Mouse (Mus musculus): ENCODE results near the gene Saal1. TPM values are rescaled to one million over a fixed set of nuclear protein-coding genes. Genes with fewer than 3 reads are reported as not detected.

Saal1 gene
- total RNA-seq, 1 experiment, result 15.6 TPM

DNA sequence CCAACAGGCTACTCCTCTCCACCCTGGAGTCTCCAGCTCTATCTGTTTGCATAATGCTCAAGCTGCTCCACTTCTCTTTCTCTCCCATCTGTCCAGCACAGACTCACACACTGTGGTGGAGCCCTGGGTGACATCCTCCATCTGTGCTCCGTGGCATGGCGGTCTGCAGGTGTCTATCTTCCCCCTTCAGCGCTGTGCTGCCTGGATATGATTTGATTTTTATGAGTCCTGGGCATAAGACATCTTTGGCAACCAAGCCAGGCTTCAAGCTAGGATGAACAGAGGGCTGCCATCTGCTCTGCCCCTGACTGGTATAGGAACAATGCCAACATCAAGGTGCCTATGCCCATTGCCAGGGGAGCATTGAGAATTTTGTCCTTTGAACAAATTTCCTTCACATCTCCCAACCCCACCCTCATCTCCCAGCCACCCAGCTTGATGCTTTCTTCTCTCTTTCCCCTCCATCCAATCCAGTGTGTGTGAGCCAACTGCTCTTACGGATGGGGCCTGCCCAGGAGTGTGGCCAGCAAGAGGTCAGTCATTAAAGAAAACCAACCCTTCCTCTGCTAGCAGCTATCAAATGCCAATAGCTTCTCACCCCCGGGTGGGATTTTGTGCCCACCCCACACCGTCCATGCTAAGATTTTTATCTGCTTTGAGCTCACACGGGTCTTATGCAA lies 8.3 kb upstream of the Saal1 start:
- H3K9ac ChIP-seq (ENCODE audit: insufficient read depth, low read depth, low read length, poor library complexity, severe bottlenecking), result no peak overlapping the region
- no peak overlapping the region for H3K4me3 ChIP-seq (ENCODE audit: insufficient read depth in 1 of 2, low read depth in 1 of 2, low read length in 2 of 2, poor library complexity in 1 of 2, severe bottlenecking in 1 of 2)
- H3K9me3 ChIP-seq (ENCODE audit: control insufficient read depth, insufficient read depth, low read depth, low read length), result no peaks in the 10 kb centered on the region
- H3K36me3 ChIP-seq (ENCODE audit: control insufficient read depth, insufficient read depth, low read length, poor library complexity, severe bottlenecking), result no peaks in the 10 kb centered on the region
- H3K4me1 ChIP-seq (ENCODE audit: control insufficient read depth in 2 of 2, insufficient read depth in 2 of 2, low read length in 2 of 2, poor library complexity in 1 of 2), result no peaks in the 10 kb centered on the region
- H3K27ac ChIP-seq (ENCODE audit: insufficient read depth, low read depth, low read length, poor library complexity, severe bottlenecking), result no peak overlapping the region
- in situ Hi-C loops (cut with MboI; ENCODE audit: low sequenced_read_pairs in 2 of 2, unreplicated experiment in 2 of 2), result no loop called here
- no peak for DNase-seq (ENCODE audit: low read depth, low spot score)
- TF ChIP-seq ZNF384 (IDR thresholded peaks at IDR 0.05; ENCODE audit: low read depth, low read length) (no peak), CHD2 (IDR thresholded peaks at IDR 0.05; ENCODE audit: low read depth, low read length) (no peak), MAFK (IDR thresholded peaks at IDR 0.05; ENCODE audit: insufficient read depth, low read depth, low read length) (no peak), HCFC1 (IDR thresholded peaks at IDR 0.05; ENCODE audit: borderline replicate concordance, insufficient read depth, low read length) (no peak), ZC3H11A (IDR thresholded peaks at IDR 0.05; ENCODE audit: borderline replicate concordance, low read depth, low read length) (no peak)

GRCm38 (mm10) chr7:46716897-46717296 lies 6.4 kb upstream of the Saal1 start:
- DNase-seq (ENCODE audit: low read depth, low spot score), result no peak
- no peak overlapping the region for H3K9ac ChIP-seq (ENCODE audit: insufficient read depth, low read depth, low read length, poor library complexity, severe bottlenecking)
- TF ChIP-seq MAFK (IDR thresholded peaks at IDR 0.05; ENCODE audit: insufficient read depth, low read depth, low read length), result no peak
- no peak for TF ChIP-seq ZC3H11A (IDR thresholded peaks at IDR 0.05; ENCODE audit: borderline replicate concordance, low read depth, low read length)
- no peak for TF ChIP-seq HCFC1 (IDR thresholded peaks at IDR 0.05; ENCODE audit: borderline replicate concordance, insufficient read depth, low read length)
- TF ChIP-seq ZNF384 (IDR thresholded peaks at IDR 0.05; ENCODE audit: low read depth, low read length), result no peak
- TF ChIP-seq CHD2 (IDR thresholded peaks at IDR 0.05; ENCODE audit: low read depth, low read length), result no peak
- no peak overlapping the region for H3K4me3 ChIP-seq (ENCODE audit: insufficient read depth in 1 of 2, low read depth in 1 of 2, low read length in 2 of 2, poor library complexity in 1 of 2, severe bottlenecking in 1 of 2)
- no peaks in the 10 kb centered on the region for H3K4me1 ChIP-seq (ENCODE audit: control insufficient read depth in 2 of 2, insufficient read depth in 2 of 2, low read length in 2 of 2, poor library complexity in 1 of 2)
- H3K36me3 ChIP-seq (ENCODE audit: control insufficient read depth, insufficient read depth, low read length, poor library complexity, severe bottlenecking), result no peaks in the 10 kb centered on the region
- no peak overlapping the region for H3K27ac ChIP-seq (ENCODE audit: insufficient read depth, low read depth, low read length, poor library complexity, severe bottlenecking)
- H3K9me3 ChIP-seq (ENCODE audit: control insufficient read depth, insufficient read depth, low read depth, low read length), result no peaks in the 10 kb centered on the region
- in situ Hi-C loops (cut with MboI; ENCODE audit: low sequenced_read_pairs in 2 of 2, unreplicated experiment in 2 of 2), result no loop called here

- H3K9ac ChIP-seq (ENCODE audit: insufficient read depth, low read depth, low read length, poor library complexity, severe bottlenecking), result no peak within 1 kb of the TSS
- H3K27ac ChIP-seq (ENCODE audit: insufficient read depth, low read depth, low read length, poor library complexity, severe bottlenecking), result no peak within 1 kb of the TSS
- no peak for TF ChIP-seq HCFC1 (IDR thresholded peaks at IDR 0.05; ENCODE audit: borderline replicate concordance, insufficient read depth, low read length)
- in situ Hi-C loops (cut with MboI; ENCODE audit: low sequenced_read_pairs in 2 of 2, unreplicated experiment in 2 of 2), result no loop called here
- DNase-seq (ENCODE audit: low read depth, low spot score), result no peak
- no peaks in the 10 kb centered on the region for H3K36me3 ChIP-seq (ENCODE audit: control insufficient read depth, insufficient read depth, low read length, poor library complexity, severe bottlenecking)
- no peak within 1 kb of the TSS for H3K4me3 ChIP-seq (ENCODE audit: insufficient read depth in 1 of 2, low read depth in 1 of 2, low read length in 2 of 2, poor library complexity in 1 of 2, severe bottlenecking in 1 of 2)
- no peaks in the 10 kb centered on the region for H3K4me1 ChIP-seq (ENCODE audit: control insufficient read depth in 2 of 2, insufficient read depth in 2 of 2, low read length in 2 of 2, poor library complexity in 1 of 2)
- no peaks in the 10 kb centered on the region for H3K9me3 ChIP-seq (ENCODE audit: control insufficient read depth, insufficient read depth, low read depth, low read length)
Measured at GRCm38 (mm10) chr7:46715600-46715999, 5.1 kb upstream of the Saal1 start, which contains the start of gene Saa3. TSS of gene Saa3 (minus strand) at chr7:46715700.

- in situ Hi-C loops (cut with MboI; ENCODE audit: low sequenced_read_pairs in 2 of 2, unreplicated experiment in 2 of 2), result no loop called here
- no peaks in the 10 kb centered on the region for H3K9me3 ChIP-seq (ENCODE audit: control insufficient read depth, insufficient read depth, low read depth, low read length)
- no peak overlapping the region for H3K4me3 ChIP-seq (ENCODE audit: insufficient read depth in 1 of 2, low read depth in 1 of 2, low read length in 2 of 2, poor library complexity in 1 of 2, severe bottlenecking in 1 of 2)
- peak; percentile 78 for DNase-seq (ENCODE audit: low read depth, low spot score)
- no peaks in the 10 kb centered on the region for H3K4me1 ChIP-seq (ENCODE audit: control insufficient read depth in 2 of 2, insufficient read depth in 2 of 2, low read length in 2 of 2, poor library complexity in 1 of 2)
- H3K9ac ChIP-seq (ENCODE audit: insufficient read depth, low read depth, low read length, poor library complexity, severe bottlenecking), result no peak overlapping the region
- TF ChIP-seq ZC3H11A (IDR thresholded peaks at IDR 0.05; ENCODE audit: borderline replicate concordance, low read depth, low read length) (peak; percentile 56; the same call in 1 of the 2 replicates), MAFK (IDR thresholded peaks at IDR 0.05; ENCODE audit: insufficient read depth, low read depth, low read length) (no peak)
- no peak overlapping the region for H3K27ac ChIP-seq (ENCODE audit: insufficient read depth, low read depth, low read length, poor library complexity, severe bottlenecking)
- H3K36me3 ChIP-seq (ENCODE audit: control insufficient read depth, insufficient read depth, low read length, poor library complexity, severe bottlenecking), result no peaks in the 10 kb centered on the region
Measured at GRCm38 (mm10) chr7:46714518-46714917, 4.0 kb upstream of the Saal1 start.

- in situ Hi-C loops (cut with MboI; ENCODE audit: low sequenced_read_pairs in 2 of 2, unreplicated experiment in 2 of 2), result no loop called here
- Histone ChIP-seq H3K27ac (ENCODE audit: insufficient read depth, low read depth, low read length, poor library complexity, severe bottlenecking) (no peak overlapping the region), H3K9ac (ENCODE audit: insufficient read depth, low read depth, low read length, poor library complexity, severe bottlenecking) (no peak overlapping the region), H3K4me1 (ENCODE audit: control insufficient read depth in 2 of 2, insufficient read depth in 2 of 2, low read length in 2 of 2, poor library complexity in 1 of 2) (no peaks in the 10 kb centered on the region), H3K9me3 (ENCODE audit: control insufficient read depth, insufficient read depth, low read depth, low read length) (no peaks in the 10 kb centered on the region), H3K4me3 (ENCODE audit: insufficient read depth in 1 of 2, low read depth in 1 of 2, low read length in 2 of 2, poor library complexity in 1 of 2, severe bottlenecking in 1 of 2) (no peak overlapping the region), H3K36me3 (ENCODE audit: control insufficient read depth, insufficient read depth, low read length, poor library complexity, severe bottlenecking) (peaks cover 2% of the 10 kb centered on the region; the same call in 1 of the 2 replicates)
- no peak for TF ChIP-seq CHD2 (IDR thresholded peaks at IDR 0.05; ENCODE audit: low read depth, low read length)
- TF ChIP-seq HCFC1 (IDR thresholded peaks at IDR 0.05; ENCODE audit: borderline replicate concordance, insufficient read depth, low read length), result no peak
- TF ChIP-seq MAFK (IDR thresholded peaks at IDR 0.05; ENCODE audit: insufficient read depth, low read depth, low read length), result no peak
- no peak for TF ChIP-seq ZNF384 (IDR thresholded peaks at IDR 0.05; ENCODE audit: low read depth, low read length)
- TF ChIP-seq ZC3H11A (IDR thresholded peaks at IDR 0.05; ENCODE audit: borderline replicate concordance, low read depth, low read length), result no peak
- no peak for DNase-seq (ENCODE audit: low read depth, low spot score)
Measured at GRCm38 (mm10) chr7:46712250-46712649, 1.8 kb upstream of the Saal1 start.
